Mouse (Mus musculus): ENCODE data around the gene Slc2a1. TPM values are rescaled to one million over a fixed set of nuclear protein-coding genes. Genes with fewer than 3 reads are reported as not detected.

Gene Slc2a1
- 53.7 and 73.6 TPM in 2 replicates for polyA plus RNA-seq (2012; rRNA removed)

DNA sequence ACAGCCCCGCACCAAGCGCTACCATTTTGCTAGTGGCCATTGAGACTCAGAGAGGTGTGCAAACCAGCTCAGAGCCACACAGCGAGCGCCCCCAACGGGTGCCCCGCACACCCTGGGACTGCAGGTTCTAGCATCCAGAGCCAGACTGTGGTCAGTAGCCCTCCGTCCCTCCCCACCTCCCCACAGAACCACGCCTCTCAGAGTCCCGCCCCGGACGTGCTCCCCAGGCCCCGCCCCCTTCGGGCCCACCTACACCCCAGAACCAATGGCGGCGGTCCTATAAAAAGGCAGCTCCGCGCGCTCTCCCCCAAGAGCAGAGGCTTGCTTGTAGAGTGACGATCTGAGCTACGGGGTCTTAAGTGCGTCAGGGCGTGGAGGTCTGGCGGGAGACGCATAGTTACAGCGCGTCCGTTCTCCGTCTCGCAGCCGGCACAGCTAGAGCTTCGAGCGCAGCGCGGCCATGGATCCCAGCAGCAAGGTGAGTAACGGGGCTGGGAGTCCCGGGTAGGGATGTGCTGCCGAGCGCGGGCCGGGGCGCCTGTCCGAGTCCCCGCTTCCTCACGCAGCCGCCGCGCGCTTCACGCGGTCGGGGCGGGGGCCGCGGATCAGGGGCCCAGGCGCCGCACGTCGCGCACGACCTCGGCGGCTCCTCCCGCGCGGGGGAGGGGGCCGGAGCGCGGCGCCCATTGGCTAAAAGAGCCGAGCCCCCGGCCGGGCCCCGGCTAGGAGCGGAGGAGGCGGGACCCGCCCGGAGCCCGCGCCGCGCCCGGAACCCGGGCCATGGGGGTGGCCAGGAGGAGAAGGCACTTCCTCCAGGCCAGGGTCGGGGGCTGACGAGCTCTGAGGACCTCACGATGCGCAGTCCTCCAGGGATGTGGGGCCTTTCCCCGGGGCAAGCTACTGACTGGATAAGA is at the start of gene Slc2a1:
TSS of gene Slc2a1 (plus strand) at position 217 of the 914 bp plus-strand sequence.

DNA sequence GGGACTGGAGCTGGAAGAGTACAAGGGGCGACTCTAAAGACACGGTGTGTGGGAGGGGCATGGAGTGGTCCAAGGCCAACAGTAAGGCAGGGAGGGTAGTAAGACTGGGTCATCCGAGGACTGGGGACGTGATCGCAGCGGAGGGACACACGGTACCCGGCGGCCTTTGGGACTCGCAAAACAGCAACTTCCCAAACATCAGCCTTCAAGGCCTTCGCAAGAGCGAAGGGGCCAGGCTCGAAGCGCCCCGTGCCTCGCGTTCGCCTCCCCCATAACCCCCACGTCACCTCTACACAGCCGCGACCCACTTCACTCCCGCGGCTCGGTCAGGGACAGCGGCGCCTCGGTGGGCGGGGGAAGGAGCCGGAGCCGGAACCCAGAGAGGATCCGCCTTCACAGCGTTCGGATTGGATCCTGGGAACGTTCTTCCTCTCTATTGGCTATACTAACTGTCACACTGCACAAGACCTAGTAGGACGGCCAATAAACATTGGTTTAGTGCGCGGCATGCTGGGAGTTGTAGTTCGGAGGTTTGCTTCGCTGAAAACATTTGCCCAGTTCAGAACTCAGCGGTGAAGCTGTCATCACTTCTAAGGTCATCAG is 65.4 kb downstream of the Slc2a1 start, which contains the start of gene Zfp691:
TSS of gene Zfp691 (minus strand) at position 345 of the 603 bp plus-strand sequence.

Other genes with a start within 250 kb of the Slc2a1 start
- not detected in 2 replicates for gene Olfr1331, start 244.1 kb upstream of the Slc2a1 start, polyA plus RNA-seq (2012; rRNA removed)
- gene Olfr1330, start 220.1 kb upstream of the Slc2a1 start, polyA plus RNA-seq (2012; rRNA removed): not detected in 2 replicates
- not detected in 2 replicates for gene Olfr1329, start 191.2 kb upstream of the Slc2a1 start, polyA plus RNA-seq (2012; rRNA removed)
- not detected in 2 replicates for gene Olfr1328, start 170.1 kb upstream of the Slc2a1 start, polyA plus RNA-seq (2012; rRNA removed)
- gene Lao1, start 147.1 kb upstream of the Slc2a1 start, polyA plus RNA-seq (2012; rRNA removed): not detected in 2 replicates
- 3.2 TPM in 2 replicates for gene Zfp691, start 65.5 kb downstream of the Slc2a1 start, polyA plus RNA-seq (2012; rRNA removed)
- gene Ermap, start 81.3 kb downstream of the Slc2a1 start, polyA plus RNA-seq (2012; rRNA removed): 77.6 and 84.3 TPM in 2 replicates
- 27.3 and 28.9 TPM in 2 replicates for gene Svbp, start 86.6 kb downstream of the Slc2a1 start, polyA plus RNA-seq (2012; rRNA removed)
- 0.02 and 0.03 TPM in 2 replicates for gene Tmem269, start 109.5 kb downstream of the Slc2a1 start, polyA plus RNA-seq (2012; rRNA removed)
- gene AU022252, start 124.0 kb downstream of the Slc2a1 start, polyA plus RNA-seq (2012; rRNA removed): 4.6 and 6.0 TPM in 2 replicates
- gene P3h1, start 124.2 kb downstream of the Slc2a1 start, polyA plus RNA-seq (2012; rRNA removed): 17.8 and 19.8 TPM in 2 replicates
- under 0.01 TPM in 1 of 2 replicates, not detected in the other for gene Cldn19, start 146.7 kb downstream of the Slc2a1 start, polyA plus RNA-seq (2012; rRNA removed)
- 149 and 172 TPM in 2 replicates for gene Ybx1, start 185.9 kb downstream of the Slc2a1 start, polyA plus RNA-seq (2012; rRNA removed)
- gene Ppih, start 211.8 kb downstream of the Slc2a1 start, polyA plus RNA-seq (2012; rRNA removed): 26.1 and 27.3 TPM in 2 replicates

Data from liver, embryonic 18 days (tissue).